Mouse (Mus musculus): ENCODE measurements around the gene Dtd2.

- TF ChIP-seq CTCF (IDR thresholded peaks at IDR 0.05; ENCODE audit: low read depth): no peak
- no peak for TF ChIP-seq EP300 (optimal IDR thresholded peaks at IDR 0.05)
Measured at GRCm38 (mm10) chr12:52005877-52006632, at the start of gene Dtd2.
